Mouse (Mus musculus): ENCODE measurements around the gene Tmem110. TPM values are rescaled to one million over a fixed set of nuclear protein-coding genes. Genes with fewer than 3 reads are reported as not detected.

Gene Tmem110
- total and polyA plus RNA-seq, 3 experiments: 11.6 to 21.0 TPM; not detected in 1

- H3K36me3 ChIP-seq (ENCODE audit: control insufficient read depth in 1 of 2, insufficient read depth in 2 of 2, low read length in 2 of 2): no peaks in the 10 kb centered on the region
- no peak overlapping the region for H3K27ac ChIP-seq (ENCODE audit: control insufficient read depth, low read depth, low read length)
- H3K9me3 ChIP-seq (replicated peaks; ENCODE audit: insufficient read depth, low read length): no peaks in the 10 kb centered on the region
- no peaks in the 10 kb centered on the region for H3K27me3 ChIP-seq (ENCODE audit: control insufficient read depth in 1 of 2, insufficient read depth in 2 of 2, low read length in 2 of 2)
- no peak overlapping the region for H3K4me3 ChIP-seq (ENCODE audit: control insufficient read depth in 1 of 2, insufficient read depth in 1 of 2, low read depth in 2 of 2, low read length in 2 of 2)
- no peak for DNase-seq (ENCODE audit: low read depth, low spot score)
- no peak overlapping the region for H3K9ac ChIP-seq (ENCODE audit: control insufficient read depth, low read depth, low read length, poor library complexity, severe bottlenecking)
- H3K79me2 ChIP-seq (ENCODE audit: control insufficient read depth, insufficient read depth, low read length, poor library complexity): no peaks in the 10 kb centered on the region
- TF ChIP-seq RAD21 (IDR thresholded peaks at IDR 0.05; ENCODE audit: low read depth, low read length): no peak
- no peak for TF ChIP-seq ETS1 (IDR thresholded peaks at IDR 0.05; ENCODE audit: low read depth, low read length)
- peak in 1 of 3 experiments; percentile 23; a peak in 1 of 6 replicates for TF ChIP-seq CTCF (IDR thresholded peaks at IDR 0.05 in 2 of 3, conservative IDR thresholded peaks at IDR 0.05 in 1 of 3; ENCODE audit: control insufficient read depth in 1 of 3, insufficient read depth in 1 of 3, low read depth in 2 of 3, low read length in 3 of 3, poor library complexity in 1 of 3, severe bottlenecking in 1 of 3)
- no peaks in the 10 kb centered on the region for H3K4me1 ChIP-seq (ENCODE audit: control insufficient read depth in 1 of 2, insufficient read depth in 2 of 2, low read length in 2 of 2)
Measured at GRCm38 (mm10) chr14:30881718-30882108, 56.3 kb downstream of the Tmem110 start.

GRCm38 (mm10) chr14:30885298-30885697 lies 59.9 kb downstream of the Tmem110 start:
- no peaks in the 10 kb centered on the region for H3K27me3 ChIP-seq (ENCODE audit: control insufficient read depth in 1 of 2, insufficient read depth in 2 of 2, low read length in 2 of 2)
- H3K36me3 ChIP-seq (ENCODE audit: control insufficient read depth in 1 of 2, insufficient read depth in 2 of 2, low read length in 2 of 2): no peaks in the 10 kb centered on the region
- no peak overlapping the region for H3K9ac ChIP-seq (ENCODE audit: control insufficient read depth, low read depth, low read length, poor library complexity, severe bottlenecking)
- DNase-seq (ENCODE audit: low read depth, low spot score): no peak
- H3K9me3 ChIP-seq (replicated peaks; ENCODE audit: insufficient read depth, low read length): no peaks in the 10 kb centered on the region
- peaks cover 0 to 6% of the 10 kb centered on the region in 2 experiments; a peak in 1 of 4 replicates for H3K4me1 ChIP-seq (ENCODE audit: control insufficient read depth in 1 of 2, insufficient read depth in 2 of 2, low read length in 2 of 2)
- H3K4me3 ChIP-seq (ENCODE audit: control insufficient read depth in 1 of 2, insufficient read depth in 1 of 2, low read depth in 2 of 2, low read length in 2 of 2): no peak overlapping the region
- TF ChIP-seq SMC3 (IDR thresholded peaks at IDR 0.05; ENCODE audit: low read depth, low read length): no peak
- no peak for TF ChIP-seq MEF2A (IDR thresholded peaks at IDR 0.05; ENCODE audit: extremely low read depth, insufficient replicate concordance, low read depth, low read length, poor library complexity, severe bottlenecking)
- TF ChIP-seq ZMIZ1 (IDR thresholded peaks at IDR 0.05; ENCODE audit: low read depth, low read length): no peak
- H3K27ac ChIP-seq (ENCODE audit: control insufficient read depth, low read depth, low read length): no peak overlapping the region
- no peaks in the 10 kb centered on the region for H3K79me2 ChIP-seq (ENCODE audit: control insufficient read depth, insufficient read depth, low read length, poor library complexity)

- H3K9me3 ChIP-seq (replicated peaks; ENCODE audit: insufficient read depth, low read length): no peaks in the 10 kb centered on the region
- no peaks in the 10 kb centered on the region for H3K27me3 ChIP-seq (ENCODE audit: control insufficient read depth in 1 of 2, insufficient read depth in 2 of 2, low read length in 2 of 2)
- no peaks in the 10 kb centered on the region for H3K36me3 ChIP-seq (ENCODE audit: control insufficient read depth in 1 of 2, insufficient read depth in 2 of 2, low read length in 2 of 2)
- H3K27ac ChIP-seq (ENCODE audit: control insufficient read depth, low read depth, low read length): no peak within 1 kb of the TSS
- peaks cover 0 to 6% of the 10 kb centered on the region in 2 experiments; a peak in 1 of 4 replicates for H3K4me1 ChIP-seq (ENCODE audit: control insufficient read depth in 1 of 2, insufficient read depth in 2 of 2, low read length in 2 of 2)
- TF ChIP-seq GATA1 (IDR thresholded peaks at IDR 0.05; ENCODE audit: low read depth, low read length) (no peak), E2F4 (IDR thresholded peaks at IDR 0.05; ENCODE audit: borderline replicate concordance, low read depth, low read length) (no peak), NRF1 (IDR thresholded peaks at IDR 0.05; ENCODE audit: insufficient read depth, low read depth, low read length, poor library complexity, severe bottlenecking) (no peak), JUND (IDR thresholded peaks at IDR 0.05; ENCODE audit: low read depth, low read length) (no peak), ZKSCAN1 (IDR thresholded peaks at IDR 0.05; ENCODE audit: low read depth, low read length) (no peak), POLR2AphosphoS5 (IDR thresholded peaks at IDR 0.05; ENCODE audit: borderline replicate concordance, low read depth, low read length) (no peak), USF1 (IDR thresholded peaks at IDR 0.05; ENCODE audit: low read depth, low read length) (no peak), EP300 (IDR thresholded peaks at IDR 0.05; ENCODE audit: low read depth in 1 of 2, low read length in 2 of 2) (no peak), SMC3 (IDR thresholded peaks at IDR 0.05; ENCODE audit: low read depth, low read length) (no peak), RAD21 (IDR thresholded peaks at IDR 0.05; ENCODE audit: low read depth, low read length) (no peak), MYB (IDR thresholded peaks at IDR 0.05; ENCODE audit: low read depth, low read length) (no peak), SIN3A (IDR thresholded peaks at IDR 0.05; ENCODE audit: low read length) (no peak), ZMIZ1 (IDR thresholded peaks at IDR 0.05; ENCODE audit: low read depth, low read length) (no peak)
- no peak within 1 kb of the TSS for H3K4me3 ChIP-seq (ENCODE audit: control insufficient read depth in 1 of 2, insufficient read depth in 1 of 2, low read depth in 2 of 2, low read length in 2 of 2)
- H3K9ac ChIP-seq (ENCODE audit: control insufficient read depth, low read depth, low read length, poor library complexity, severe bottlenecking): no peak within 1 kb of the TSS
- H3K79me2 ChIP-seq (ENCODE audit: control insufficient read depth, insufficient read depth, low read length, poor library complexity): no peaks in the 10 kb centered on the region
- no peak for DNase-seq (ENCODE audit: low read depth, low spot score)
Measured at GRCm38 (mm10) chr14:30886204-30886603, 60.8 kb downstream of the Tmem110 start, which contains the start of gene Itih4. Gene Itih4, plus strand, starts transcription at chr14:30886476.
